Mouse (Mus musculus) liver, embryonic 15.5 days (tissue): Measurements from ENCODE around the gene Tcf20. TPM values are rescaled to one million over a fixed set of nuclear protein-coding genes. Genes with fewer than 3 reads are reported as not detected.

Experiments used
- ATAC-seq: fragments of 200-750 bp; cut with Nextera tagmentation; 2 replicates; pipeline ENCODE4 v1.8.0; 2017; ENCODE audit warnings: moderate number of reproducible peaks, mild to moderate bottlenecking, moderate library complexity; ENCODE audit not compliant: insufficient read depth
- H3K27ac ChIP-seq: fragments of 300-500 bp; sonication (generic); replicated peaks from 2 replicates; pipeline ENCODE4 v1.5.1; 2015; ENCODE audit warnings: mild to moderate bottlenecking, inconsistent platforms
- H3K27me3 ChIP-seq: fragments of 300-500 bp; sonication (generic); 2 replicates; pipeline ENCODE4 v1.6.1; 2015; ENCODE audit warnings: mild to moderate bottlenecking, inconsistent platforms
- H3K36me3 ChIP-seq: fragments of 300-500 bp; sonication (generic); replicated peaks from 2 replicates; pipeline ENCODE4 v1.6.1; 2015; ENCODE audit warnings: moderate library complexity, mild to moderate bottlenecking, inconsistent platforms
- H3K4me1 ChIP-seq: fragments of 300-500 bp; sonication (generic); replicated peaks from 2 replicates; pipeline ENCODE4 v1.6.1; 2015; ENCODE audit warnings: inconsistent platforms
- H3K4me2 ChIP-seq: fragments of 300-500 bp; sonication (generic); 2 replicates; pipeline ENCODE4 v1.6.1; 2015; ENCODE audit warnings: moderate library complexity, mild to moderate bottlenecking, inconsistent platforms
- H3K4me3 ChIP-seq: fragments of 300-500 bp; sonication (generic); replicated peaks from 2 replicates; pipeline ENCODE4 v1.5.1; 2015; ENCODE audit warnings: mild to moderate bottlenecking, inconsistent platforms
- H3K9ac ChIP-seq: fragments of 300-500 bp; sonication (generic); 2 replicates; pipeline ENCODE4 v1.6.1; 2015; ENCODE audit warnings: moderate library complexity, mild to moderate bottlenecking, inconsistent platforms
- H3K9me3 ChIP-seq: fragments of 300-500 bp; sonication (generic); replicated peaks from 2 replicates; pipeline ENCODE4 v1.6.1; 2016; ENCODE audit warnings: inconsistent platforms
- WGBS: fragments of 180-500 bp; shearing (Covaris S2); methylation state at CpG from one replicate; pipeline ENCODE4 v1.1.7; 2015; ENCODE audit warnings: mixed read lengths; ENCODE audit not compliant: insufficient replicate concordance; 5-methylcytosine and 5-hydroxymethylcytosine counted together
- polyA plus RNA-seq: library from polyadenylated mRNA; unstranded; fragments of >200 nt; fragmentation: Nextera tagmentation; extraction: Ambion mirVana; gene quantifications from 2 replicates; pipeline ENCODE4 v1.2.1, GENCODE M21; 2015

Tcf20 gene
- polyA plus RNA-seq, 1 experiment from 2014 or later: 2.1 TPM

DNA sequence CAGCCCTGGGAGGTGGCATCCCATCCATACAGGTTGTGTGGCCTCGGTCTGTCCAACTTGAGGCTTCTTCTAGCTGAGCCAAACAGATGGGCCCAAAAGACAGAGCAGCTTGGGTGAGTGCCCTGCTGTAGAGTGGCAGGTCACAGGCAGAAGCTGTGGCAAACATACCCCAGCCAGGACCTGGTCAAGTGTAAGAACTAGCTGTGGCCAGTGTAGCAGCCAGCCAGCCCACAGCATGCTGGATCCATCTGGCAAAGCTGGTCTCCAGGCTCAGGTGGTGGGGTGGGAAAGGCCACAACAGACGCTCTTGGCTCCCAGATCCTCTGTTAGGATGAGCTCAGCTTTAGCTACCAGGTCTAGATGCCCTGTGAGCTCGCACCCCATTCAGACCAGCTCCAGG lies 31.4 kb downstream of the Tcf20 start:
- H3K9ac ChIP-seq: no peak overlapping the region
- no peak for ATAC-seq
- H3K4me1 ChIP-seq: peaks cover 5% of the 10 kb centered on the region; the same call in 1 of the 2 replicates
- peaks cover 82% of the 10 kb centered on the region for H3K27me3 ChIP-seq
- H3K36me3 ChIP-seq: no peaks in the 10 kb centered on the region
- no peak overlapping the region for H3K4me2 ChIP-seq
- no peaks in the 10 kb centered on the region for H3K9me3 ChIP-seq
- no peak overlapping the region for H3K27ac ChIP-seq
- 50% methylated on average over 3 of the region's 3 CpGs for WGBS
- H3K4me3 ChIP-seq: no peak overlapping the region

DNA sequence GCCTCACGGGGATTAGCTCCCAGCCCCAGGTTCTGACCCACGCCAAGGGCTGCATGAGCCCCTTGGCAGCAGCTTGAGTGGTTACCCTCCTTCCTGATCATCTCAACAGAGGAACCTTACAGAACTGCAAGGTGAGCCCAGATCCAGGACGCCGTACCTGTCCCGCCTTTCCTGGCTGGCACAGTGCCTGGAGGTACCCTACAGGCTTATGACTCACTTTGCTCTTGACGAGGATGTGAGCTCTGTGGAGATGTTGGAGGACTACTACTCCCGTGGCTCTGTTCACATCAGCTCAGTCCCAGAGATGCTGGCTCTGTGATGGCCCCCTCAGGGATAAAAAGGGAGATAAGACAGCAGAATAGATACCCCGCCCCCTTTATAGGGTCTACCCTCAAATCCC lies 32.4 kb downstream of the Tcf20 start:
- H3K4me1 ChIP-seq: no peaks in the 10 kb centered on the region
- no peak overlapping the region for H3K4me2 ChIP-seq
- H3K36me3 ChIP-seq: no peaks in the 10 kb centered on the region
- no peak for ATAC-seq
- WGBS: 64% methylated on average over 8 of the region's 8 CpGs
- no peaks in the 10 kb centered on the region for H3K9me3 ChIP-seq
- H3K27ac ChIP-seq: no peak overlapping the region
- no peak overlapping the region for H3K9ac ChIP-seq
- H3K27me3 ChIP-seq: peaks cover 82% of the 10 kb centered on the region
- no peak overlapping the region for H3K4me3 ChIP-seq

DNA sequence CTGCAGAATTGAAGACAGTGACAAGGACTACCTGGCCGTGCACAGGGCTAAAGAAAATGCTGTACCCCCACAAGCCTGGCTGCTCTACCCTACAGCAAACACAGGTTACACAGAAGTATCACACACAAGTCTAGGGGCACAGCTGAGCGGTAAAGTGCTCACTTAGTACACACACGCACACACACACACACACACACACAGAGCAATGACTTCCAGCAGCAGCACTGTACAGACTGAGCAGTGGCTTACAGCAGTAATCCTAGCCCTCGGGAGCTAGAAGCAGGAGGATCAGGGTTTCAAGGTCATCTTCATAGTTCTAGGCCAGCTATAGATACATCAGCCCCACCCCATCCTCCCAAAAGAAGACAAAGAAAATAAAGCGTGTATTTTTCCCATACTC lies 33.6 kb downstream of the Tcf20 start:
- ATAC-seq: no peak
- no peak overlapping the region for H3K9ac ChIP-seq
- no peak overlapping the region for H3K27ac ChIP-seq
- H3K27me3 ChIP-seq: peaks cover 70% of the 10 kb centered on the region
- no peaks in the 10 kb centered on the region for H3K36me3 ChIP-seq
- no peaks in the 10 kb centered on the region for H3K9me3 ChIP-seq
- H3K4me3 ChIP-seq: no peak overlapping the region
- no peaks in the 10 kb centered on the region for H3K4me1 ChIP-seq
- 49% methylated on average over 5 of the region's 5 CpGs for WGBS
- H3K4me2 ChIP-seq: no peak overlapping the region

DNA sequence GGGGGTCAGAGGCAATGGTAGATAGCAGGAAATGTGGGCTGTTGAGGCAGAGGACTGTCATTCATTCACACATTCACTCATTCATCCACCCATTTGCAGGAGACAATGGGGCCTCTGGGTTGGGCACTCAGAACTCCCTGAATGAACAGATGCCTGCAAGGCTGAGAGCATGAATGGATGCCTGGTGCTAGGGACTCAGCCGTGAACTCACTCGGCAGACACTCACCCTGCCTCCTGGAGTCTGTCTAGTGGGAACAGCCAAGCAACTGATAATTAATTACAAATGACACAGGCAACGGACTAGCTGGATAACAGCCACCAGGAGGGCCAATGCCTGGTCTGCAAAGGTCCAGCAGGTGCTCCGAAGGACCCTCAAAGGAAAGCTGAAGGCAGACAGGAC lies 34.6 kb downstream of the Tcf20 start:
- Histone ChIP-seq H3K4me2 (no peak overlapping the region), H3K4me3 (no peak overlapping the region), H3K27me3 (peaks cover 62% of the 10 kb centered on the region), H3K9ac (no peak overlapping the region), H3K9me3 (no peaks in the 10 kb centered on the region), H3K36me3 (no peaks in the 10 kb centered on the region), H3K27ac (no peak overlapping the region), H3K4me1 (no peaks in the 10 kb centered on the region)
- ATAC-seq: no peak
- WGBS: 46% methylated on average over 4 of the region's 4 CpGs

DNA sequence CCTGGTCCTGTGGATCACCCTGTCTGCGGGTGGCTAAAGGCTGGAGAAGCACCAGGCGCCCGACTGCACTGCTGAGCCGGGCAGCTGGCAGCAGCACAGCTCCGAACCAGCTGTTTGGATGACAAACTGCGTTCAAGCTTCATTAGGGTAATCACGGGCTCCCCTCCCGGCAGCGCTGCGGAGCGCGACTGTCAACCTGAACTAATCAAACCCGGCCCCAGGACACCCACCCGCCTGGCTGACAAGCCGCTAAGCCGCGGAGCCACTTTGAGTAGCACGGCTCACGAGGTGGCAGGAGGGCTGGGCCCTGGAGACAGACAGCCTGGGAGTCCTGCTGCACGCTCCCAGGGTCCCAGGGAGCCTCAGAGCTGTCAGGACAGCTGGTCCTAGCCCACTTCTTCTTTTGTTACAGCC lies 35.4 kb downstream of the Tcf20 start:
- whole genome bisulfite sequencing: 8% methylated on average over 20 of the region's 20 CpGs
- H3K9ac ChIP-seq: no peak overlapping the region

DNA sequence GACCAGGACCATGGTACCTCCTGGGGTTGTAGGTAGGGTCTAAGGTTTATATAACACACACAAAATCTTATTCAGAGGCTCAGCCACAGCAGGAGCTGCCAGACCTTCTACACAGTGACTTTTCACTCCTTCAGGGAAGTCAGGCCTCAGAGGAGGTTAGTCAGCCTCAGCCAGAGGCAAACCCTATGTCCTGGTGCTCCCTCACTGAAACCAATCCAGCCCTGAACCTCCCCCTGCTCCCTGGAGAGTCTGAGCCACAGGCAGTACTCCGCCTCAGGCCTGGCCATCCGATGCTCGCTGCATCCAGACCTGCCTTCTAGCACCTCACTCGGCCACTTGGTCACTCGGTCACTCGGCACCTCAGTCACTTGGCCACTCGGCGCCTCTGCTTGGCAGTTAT lies 37.4 kb downstream of the Tcf20 start:
- Histone ChIP-seq H3K9ac (no peak overlapping the region), H3K4me1 (no peaks in the 10 kb centered on the region), H3K4me2 (no peak overlapping the region), H3K4me3 (no peak overlapping the region), H3K9me3 (no peaks in the 10 kb centered on the region), H3K27me3 (peaks cover 52% of the 10 kb centered on the region), H3K36me3 (no peaks in the 10 kb centered on the region), H3K27ac (no peak overlapping the region)
- WGBS: 50% methylated on average over 8 of the region's 8 CpGs
- ATAC-seq: no peak

More for the DNA sequence above, 35.4 kb downstream of the Tcf20 start:
- Histone ChIP-seq H3K4me1 (no peaks in the 10 kb centered on the region), H3K36me3 (no peaks in the 10 kb centered on the region), H3K4me3 (no peak overlapping the region), H3K27ac (no peak overlapping the region), H3K4me2 (no peak overlapping the region), H3K27me3 (peaks cover 57% of the 10 kb centered on the region), H3K9me3 (no peaks in the 10 kb centered on the region)
- ATAC-seq: no peak

DNA sequence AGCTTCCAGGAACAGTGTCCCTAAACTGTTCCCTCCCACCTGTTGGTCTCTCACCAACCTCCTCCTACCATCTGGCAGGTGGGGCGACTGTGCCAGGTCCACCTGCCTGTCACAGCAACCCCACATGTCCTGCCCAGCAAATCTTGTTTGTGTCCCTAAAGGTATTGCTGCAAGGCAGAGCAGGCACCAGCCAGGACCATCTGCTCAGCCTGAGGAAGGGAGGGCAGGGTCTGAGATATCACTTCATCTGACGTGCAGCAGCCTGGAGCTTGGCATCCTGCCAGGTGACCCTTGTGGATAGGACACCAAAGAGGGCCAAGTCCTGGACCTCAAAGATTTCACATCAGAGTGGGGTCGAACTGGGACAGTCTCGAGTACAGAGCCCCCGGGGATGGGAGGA lies 40.2 kb downstream of the Tcf20 start:
- H3K27me3 ChIP-seq: peaks cover 26% of the 10 kb centered on the region
- 56% methylated on average over 5 of the region's 5 CpGs for WGBS
- ATAC-seq: no peak

DNA sequence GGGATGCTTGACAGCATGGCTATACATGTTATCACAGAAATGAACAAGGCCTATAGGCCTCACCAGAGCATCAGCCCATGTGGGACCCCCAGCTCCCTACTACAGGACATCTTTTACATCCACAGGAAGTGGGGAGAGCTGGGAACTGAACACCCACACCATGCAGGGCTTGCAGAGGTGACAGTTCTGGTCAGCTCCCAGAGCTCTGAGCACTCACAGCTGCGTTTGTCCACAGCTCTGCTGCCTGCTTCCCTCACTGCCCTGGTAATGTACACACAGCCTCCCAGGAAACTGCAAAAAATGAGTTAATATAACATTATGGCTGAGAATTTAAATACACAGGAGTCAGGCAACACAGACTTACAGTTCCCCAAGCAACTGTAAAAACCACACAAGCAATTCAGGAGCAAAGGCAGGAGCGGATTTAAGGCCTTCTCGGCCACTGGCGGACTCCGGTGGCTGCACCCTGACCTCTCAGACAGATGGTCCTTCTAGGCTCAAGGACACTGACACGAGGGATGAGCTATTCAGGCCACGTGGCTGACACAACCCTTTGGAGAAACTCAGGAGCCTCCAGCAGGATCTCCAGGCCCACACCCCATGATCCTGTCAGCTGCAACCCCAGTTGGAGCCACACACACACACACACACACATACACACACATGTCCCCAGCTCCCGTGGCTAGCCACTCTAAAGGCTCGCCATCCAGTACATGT lies 43.0 kb downstream of the Tcf20 start:
- H3K4me1 ChIP-seq: no peaks in the 10 kb centered on the region
- H3K4me3 ChIP-seq: no peak overlapping the region
- no peak overlapping the region for H3K4me2 ChIP-seq
- no peak overlapping the region for H3K9ac ChIP-seq
- 0 out of 2 replicates have a peak, but pooled peaks cover 3% of the 10 kb centered on the region for H3K27me3 ChIP-seq
- H3K27ac ChIP-seq: no peak overlapping the region
- 58% methylated on average over 9 of the region's 9 CpGs for whole genome bisulfite sequencing
- no peaks in the 10 kb centered on the region for H3K36me3 ChIP-seq
- ATAC-seq: no peak
- no peaks in the 10 kb centered on the region for H3K9me3 ChIP-seq

More for the DNA sequence above, 40.2 kb downstream of the Tcf20 start:
- Histone ChIP-seq H3K36me3 (no peaks in the 10 kb centered on the region), H3K9me3 (no peaks in the 10 kb centered on the region), H3K9ac (no peak overlapping the region), H3K4me1 (no peaks in the 10 kb centered on the region), H3K4me2 (no peak overlapping the region), H3K27ac (no peak overlapping the region), H3K4me3 (no peak overlapping the region)

DNA sequence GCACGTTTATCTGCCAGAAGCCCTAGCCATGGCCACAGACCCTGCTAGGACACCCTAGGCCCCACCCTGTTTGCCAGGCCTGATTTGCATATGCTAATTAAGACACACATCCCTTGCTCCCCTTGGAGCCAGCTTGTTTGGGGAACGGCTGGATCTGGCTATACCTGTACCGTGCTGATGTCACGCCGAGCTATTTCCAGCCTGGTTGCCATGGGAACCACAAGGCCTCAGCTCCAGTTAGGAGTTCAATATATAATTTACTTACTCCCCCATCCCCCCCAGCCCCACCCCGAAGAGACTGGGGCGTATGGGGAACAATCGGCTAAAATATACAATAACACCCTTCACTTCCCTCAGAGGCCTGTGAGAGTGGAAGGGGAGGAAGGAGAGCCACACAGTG lies 45.9 kb downstream of the Tcf20 start:
- H3K4me1 ChIP-seq: no peaks in the 10 kb centered on the region
- no peak for ATAC-seq
- no peaks in the 10 kb centered on the region; the same call in 1 of the 2 replicates for H3K27me3 ChIP-seq
- H3K36me3 ChIP-seq: no peaks in the 10 kb centered on the region
- H3K4me3 ChIP-seq: no peak overlapping the region
- no peak overlapping the region for H3K27ac ChIP-seq
- H3K9me3 ChIP-seq: no peaks in the 10 kb centered on the region
- H3K9ac ChIP-seq: no peak overlapping the region
- 66% methylated on average over 8 of the region's 8 CpGs for WGBS
- H3K4me2 ChIP-seq: no peak overlapping the region

DNA sequence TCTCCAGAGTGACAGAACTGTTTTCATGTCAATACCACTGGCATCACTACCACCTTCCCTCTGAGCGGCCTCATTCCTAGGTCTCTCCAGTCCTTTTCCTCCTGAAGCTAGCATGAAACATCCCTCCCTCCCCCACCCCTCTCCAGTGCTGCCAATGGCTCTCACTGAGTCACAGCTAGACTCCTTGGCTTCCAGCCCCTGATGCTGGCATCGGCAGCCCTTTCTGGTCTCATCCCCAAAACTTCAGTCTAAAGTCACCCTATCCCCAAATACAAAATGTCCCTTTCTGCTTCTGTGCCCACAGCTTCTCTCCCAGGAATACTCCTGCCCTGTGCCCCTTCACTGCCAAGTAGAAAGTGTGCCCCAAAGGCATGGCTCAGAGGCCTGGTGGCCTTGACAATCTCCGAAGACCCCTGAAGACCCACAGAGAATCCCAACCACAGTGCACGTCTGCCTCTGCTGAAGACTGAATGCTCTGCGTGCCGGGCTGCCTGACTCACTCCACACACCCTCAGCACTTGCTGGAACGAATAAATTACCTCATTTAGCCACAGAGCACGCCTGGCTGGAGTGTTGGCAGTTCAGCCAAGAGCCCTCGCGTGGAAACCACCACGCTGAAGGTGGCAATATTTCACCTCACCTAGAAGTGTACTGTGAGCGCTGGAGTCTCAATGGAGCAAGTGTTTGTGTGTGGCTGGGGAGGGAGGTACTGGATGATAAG lies 47.0 kb downstream of the Tcf20 start:
- no peaks in the 10 kb centered on the region for H3K36me3 ChIP-seq
- no peak overlapping the region for H3K4me2 ChIP-seq
- H3K4me3 ChIP-seq: no peak overlapping the region
- no peaks in the 10 kb centered on the region for H3K9me3 ChIP-seq
- no peak overlapping the region for H3K9ac ChIP-seq
- H3K27ac ChIP-seq: no peak overlapping the region
- no peak for ATAC-seq
- H3K4me1 ChIP-seq: no peaks in the 10 kb centered on the region
- no peaks in the 10 kb centered on the region; the same call in 1 of the 2 replicates for H3K27me3 ChIP-seq
- 52% methylated on average over 12 of the region's 12 CpGs for WGBS

DNA sequence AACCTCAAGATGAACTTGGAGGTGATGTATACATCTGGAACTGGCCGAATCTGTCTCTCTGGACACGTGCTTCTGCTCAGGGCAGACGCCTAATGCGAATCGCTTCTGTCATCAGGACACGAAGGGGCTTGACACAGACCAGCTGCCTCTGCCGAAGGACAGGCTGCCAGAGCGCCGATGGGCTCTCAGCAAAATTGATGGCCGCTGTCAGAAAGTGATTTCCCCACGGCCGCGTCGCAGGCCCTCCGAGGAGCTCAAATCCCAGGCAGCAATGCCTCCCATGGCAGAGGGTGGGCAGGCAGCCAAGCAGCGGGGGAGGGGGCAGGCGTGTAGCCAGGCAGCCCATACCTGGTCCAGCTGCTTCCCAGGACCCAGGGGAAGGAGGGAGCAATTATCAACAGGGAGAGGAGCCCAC lies 49.5 kb downstream of the Tcf20 start:
- Histone ChIP-seq H3K9me3 (no peaks in the 10 kb centered on the region), H3K4me3 (no peak overlapping the region), H3K9ac (no peak overlapping the region), H3K36me3 (no peaks in the 10 kb centered on the region), H3K4me1 (no peaks in the 10 kb centered on the region), H3K4me2 (no peak overlapping the region), H3K27me3 (no peaks in the 10 kb centered on the region; the same call in 1 of the 2 replicates), H3K27ac (no peak overlapping the region)
- WGBS: 45% methylated on average over 17 of the region's 17 CpGs
- ATAC-seq: no peak
